Mouse (Mus musculus): Measurements from ENCODE around the gene Tpx2.

DNA sequence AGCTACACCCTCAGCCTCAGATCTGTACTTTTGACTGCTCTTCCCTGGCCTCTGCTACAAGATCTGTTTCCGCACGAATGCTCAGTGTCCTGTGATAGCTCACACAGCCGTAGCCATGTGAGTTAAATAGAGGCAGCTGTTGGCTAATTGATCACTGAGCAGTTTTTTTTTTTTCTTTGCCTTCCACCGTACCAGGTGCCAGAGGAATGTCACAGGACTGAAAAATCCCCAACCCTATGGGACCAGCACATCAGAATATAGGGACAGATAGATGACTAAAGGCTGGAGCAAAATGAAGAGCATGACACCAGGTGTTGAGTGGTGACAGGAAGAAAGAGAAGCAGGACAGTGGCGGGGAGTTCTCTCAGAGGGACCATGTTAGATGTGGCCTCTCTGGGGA, 68.3 kb downstream of the Tpx2 start:
- TF ChIP-seq GATA1 (IDR thresholded peaks at IDR 0.05; ENCODE audit: borderline replicate concordance, low read length) (no peak), FLI1 (IDR thresholded peaks at IDR 0.05; ENCODE audit: low read length) (no peak)

Measured in megakaryocyte, embryonic 14.5 days (primary cell).